In genomic region chr3:95217255-95218134, GRCm38 (mm10) we compare ENCODE assay signal across 8 mouse cellular contexts. TPM values are rescaled to one million over a fixed set of nuclear protein-coding genes. Genes with fewer than 3 reads are reported as not detected.
A peak's percentile ranks its signal among the peaks of the same experiment; 100 is the strongest.
DNase-seq lines count a peak whose midpoint lies in the region; ATAC-seq lines count a peak whose summit lies in the region.

Gene Gabpb2, minus strand, starts transcription at chr3:95217916.

- H3K27ac ChIP-seq in hindbrain, embryonic 11.5 days (ENCODE audit: low read depth, low read length), result peak within 1 kb of the TSS; percentile 92

- no peaks in the 10 kb centered on the region for H3K4me1 ChIP-seq in hindbrain, embryonic 11.5 days (replicated peaks; ENCODE audit: control insufficient read depth, insufficient read depth, low read length)

- peak; percentile 90 for ATAC-seq in hindbrain, embryonic 11.5 days (ENCODE audit: low FRiP score)

- H3K9me3 ChIP-seq in hindbrain, embryonic 11.5 days (ENCODE audit: control insufficient read depth, low read length), result no peaks in the 10 kb centered on the region

- H3K9ac ChIP-seq in hindbrain, embryonic 11.5 days (ENCODE audit: low read depth, low read length), result peak within 1 kb of the TSS; percentile 93

- H3K4me3 ChIP-seq in hindbrain, embryonic 11.5 days (ENCODE audit: low read depth, low read length), result peak within 1 kb of the TSS; percentile 69

- no peaks in the 10 kb centered on the region for H3K27me3 ChIP-seq in hindbrain, embryonic 11.5 days (ENCODE audit: control insufficient read depth, insufficient read depth, low read length)

- peak within 1 kb of the TSS; percentile 54 for H3K4me2 ChIP-seq in hindbrain, embryonic 11.5 days (replicated peaks; ENCODE audit: low read depth, low read length)

- peaks cover 4% of the 10 kb centered on the region; the same call in 1 of the 2 replicates for H3K36me3 ChIP-seq in hindbrain, embryonic 11.5 days (ENCODE audit: control insufficient read depth, insufficient read depth, low read length)

- peak; percentile 100 for DNase-seq in MEL-GATA-1-ER (ENCODE audit: extremely low read depth, low read depth)
- peak; percentile 92 for DNase-seq in cerebellum, adult 8-10 months
- peak; percentile 77 to 93 for DNase-seq in frontal cortex, adult 2 months (ENCODE audit: extremely low spot score in 1 of 2, low spot score in 1 of 2)
- DNase-seq in hindbrain, embryonic 11.5 days (ENCODE audit: low spot score), result peak; percentile 96
- DNase-seq in layer of hippocampus, postnatal 10 days (ENCODE audit: low spot score in 2 of 2), result peak; percentile 94 to 95
- DNase-seq in lung, postnatal 10 days, result peak; percentile 98
- DNase-seq in ovary, postnatal 36 days (ENCODE audit: low spot score), result peak; percentile 96
- peak; percentile 98 for DNase-seq in thymus, postnatal 25 days

- WGBS in hindbrain, embryonic 11.5 days, result under 1% methylated on average over 56 of the region's 56 CpGs

RNA-seq across cellular contexts. Expression of gene Gabpb2, which starts in this region (rescaled TPM):
- 15.8 and 17.9 TPM in 2 replicates for polyA plus RNA-seq in frontal cortex, adult 2 months (2012; rRNA removed)
- polyA plus RNA-seq in hindbrain, embryonic 11.5 days (2014; fragmentation: Nextera tagmentation; extraction: Ambion mirVana), result 6.1 and 9.7 TPM in 2 replicates
- 10 to 100 TPM; 10.1 to 10.6 TPM for total RNA-seq in layer of hippocampus, postnatal 10 days (2021)

Comparison
In these comparisons a context has a peak if more than half of its experiments do, and no peak if none do; other contexts are left out.
1. Peak in every context shown above with its lines: DNase-seq, ATAC-seq, H3K4me3 ChIP-seq and H3K27ac ChIP-seq.